Mouse (Mus musculus) CD8-positive naive resting alpha-beta T cell, adult 2 months (primary cell): ENCODE measurements around the gene Rexo1.

ENCODE experiments used
- DNase-seq, 2 experiments: peaks; one replicate each; pipeline ENCODE4 v3.0.0; 2022; ENCODE audit warnings: low read depth in 2 of 2, low spot score in 2 of 2

The Rexo1 gene

DNA sequence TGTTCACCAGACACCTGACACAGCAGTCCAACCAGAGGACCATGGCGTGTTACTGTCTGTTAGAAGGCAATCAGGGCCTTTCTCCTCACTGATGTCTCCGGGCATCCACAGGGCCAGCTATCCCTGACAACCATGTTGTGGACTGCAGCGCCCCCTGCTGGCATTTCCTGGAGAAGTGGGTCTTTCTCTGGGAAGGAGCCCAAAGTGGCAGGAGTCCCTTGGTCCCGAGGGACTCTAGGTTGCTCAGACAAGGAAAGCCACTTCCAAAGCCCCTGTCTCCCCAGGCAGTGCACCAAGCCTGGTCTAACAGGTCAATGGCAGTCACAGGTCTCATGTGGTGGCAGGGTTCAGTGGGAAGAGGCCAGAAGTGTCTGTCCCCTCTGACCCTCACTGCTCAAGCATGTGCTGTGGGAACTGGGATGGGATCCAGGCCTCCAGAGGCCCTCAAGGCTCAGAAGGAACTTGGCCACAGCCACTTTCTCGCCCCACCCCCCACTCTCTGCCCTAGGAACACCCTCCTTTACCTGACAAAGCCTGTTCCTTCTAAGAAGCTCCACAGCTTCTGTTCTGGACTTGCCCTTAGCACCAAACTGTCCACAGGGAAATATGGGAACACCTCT is 3.9 kb downstream of the Rexo1 start:
- peak; percentile 61 to 64 for DNase-seq

DNA sequence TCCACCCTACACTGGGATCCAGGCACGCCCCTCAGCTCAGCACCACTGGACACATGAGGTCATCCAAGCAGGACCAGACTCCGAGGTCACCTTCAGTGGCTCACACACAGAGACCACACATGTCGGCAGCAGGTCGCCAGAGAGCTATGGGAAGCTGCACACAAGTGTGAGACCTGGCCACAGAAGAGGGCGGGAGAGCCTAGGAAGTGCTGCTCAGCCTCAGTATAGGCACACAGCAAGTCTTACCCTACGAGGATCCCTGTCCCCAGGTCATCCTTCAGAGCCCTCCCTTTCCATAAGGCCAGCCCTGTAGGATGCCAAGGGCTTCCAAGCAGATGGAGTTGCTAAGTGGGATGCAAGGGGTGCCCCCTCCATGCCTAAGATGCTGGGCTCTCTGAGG is 7.4 kb downstream of the Rexo1 start:
- DNase-seq = no peak

DNA sequence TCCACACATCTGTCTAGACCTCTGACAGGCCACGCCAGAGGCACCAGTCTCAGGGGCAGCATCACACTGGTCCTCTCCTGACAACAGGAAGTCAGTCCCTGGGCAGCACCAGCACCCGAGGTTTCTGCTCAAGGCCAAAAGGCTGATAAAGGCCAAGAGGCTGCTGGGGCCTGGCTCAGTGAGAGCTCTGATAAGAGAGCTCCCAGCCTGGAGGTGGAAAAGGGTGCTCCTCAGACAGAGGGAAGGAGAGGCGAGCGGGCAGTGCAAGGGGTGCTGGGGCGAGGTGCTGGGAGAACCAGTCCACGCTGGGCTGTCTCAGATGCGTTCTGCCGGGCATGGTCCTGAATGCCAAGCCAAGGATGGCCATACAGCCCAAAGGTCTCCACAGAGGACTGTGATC is 7.8 kb downstream of the Rexo1 start:
- DNase-seq = no peak

DNA sequence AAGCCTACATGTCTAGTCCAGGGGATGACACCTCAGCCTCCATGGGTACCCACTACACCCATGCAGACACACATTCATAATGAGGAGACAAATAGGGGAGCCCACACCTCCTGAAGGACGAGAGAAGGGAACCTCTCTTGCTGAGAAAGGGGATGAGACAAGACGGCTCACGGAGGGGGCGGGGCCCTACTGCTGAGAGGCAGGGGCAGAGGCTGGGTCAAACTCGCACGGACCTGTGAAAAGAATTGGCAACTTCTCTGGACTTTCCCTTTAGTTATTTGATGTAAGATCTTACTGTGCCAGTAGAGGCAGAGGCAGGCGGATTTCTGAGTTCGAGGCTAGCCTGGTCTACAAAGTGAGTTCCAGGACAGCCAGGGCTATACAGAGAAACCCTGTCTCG is 9.0 kb downstream of the Rexo1 start:
- DNase-seq = no peak

DNA sequence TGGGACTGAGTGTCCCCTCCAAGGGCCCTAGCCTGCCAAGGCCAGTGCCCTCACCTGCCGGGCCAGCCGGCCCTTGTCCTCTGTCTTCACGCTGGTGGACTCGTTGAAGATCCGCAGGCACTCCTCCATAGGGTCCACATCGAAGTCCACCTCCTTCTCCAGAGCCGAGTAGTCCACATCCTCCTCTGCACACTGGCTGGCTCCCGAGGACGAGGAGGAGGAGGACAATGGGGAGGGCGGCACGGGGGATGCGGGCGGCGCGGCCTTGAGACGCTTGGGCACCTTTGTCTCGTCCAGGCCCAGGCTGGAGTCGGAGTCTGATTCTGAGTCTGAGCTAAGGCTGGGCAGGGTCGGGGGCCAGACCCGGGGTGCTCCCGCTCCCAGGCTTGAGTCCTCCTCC is 12.1 kb downstream of the Rexo1 start:
- no peak for DNase-seq

DNA sequence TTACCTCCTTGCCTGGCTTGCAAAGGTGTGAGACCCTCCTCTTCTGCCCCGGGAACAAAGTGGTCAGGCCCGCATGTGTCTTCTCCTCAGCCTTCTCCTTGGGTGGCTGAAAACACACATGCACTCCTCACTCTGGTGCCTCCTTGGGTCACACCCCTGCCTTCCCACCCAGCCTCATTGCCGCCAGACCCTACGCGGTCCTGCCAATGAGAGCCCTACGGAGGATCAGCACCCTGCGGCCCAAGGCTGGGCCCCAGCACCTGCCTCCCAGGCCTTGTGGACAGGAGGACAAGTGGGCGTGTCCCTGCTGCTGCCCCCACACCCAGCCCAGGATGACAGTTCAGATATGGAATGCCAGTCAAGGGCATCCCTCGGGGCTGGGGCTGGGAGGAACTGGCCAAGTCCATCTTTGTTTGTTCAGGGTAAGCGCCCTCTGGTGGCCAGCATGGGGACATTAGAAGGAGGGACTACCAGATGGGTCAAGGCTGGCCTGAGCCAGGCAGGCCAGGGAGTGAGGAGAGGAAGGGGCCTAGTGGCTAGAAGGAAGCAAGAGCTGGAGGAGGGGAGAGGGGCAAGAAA is 12.8 kb downstream of the Rexo1 start:
- peak in 1 of 2 experiments; percentile 22 for DNase-seq

DNA sequence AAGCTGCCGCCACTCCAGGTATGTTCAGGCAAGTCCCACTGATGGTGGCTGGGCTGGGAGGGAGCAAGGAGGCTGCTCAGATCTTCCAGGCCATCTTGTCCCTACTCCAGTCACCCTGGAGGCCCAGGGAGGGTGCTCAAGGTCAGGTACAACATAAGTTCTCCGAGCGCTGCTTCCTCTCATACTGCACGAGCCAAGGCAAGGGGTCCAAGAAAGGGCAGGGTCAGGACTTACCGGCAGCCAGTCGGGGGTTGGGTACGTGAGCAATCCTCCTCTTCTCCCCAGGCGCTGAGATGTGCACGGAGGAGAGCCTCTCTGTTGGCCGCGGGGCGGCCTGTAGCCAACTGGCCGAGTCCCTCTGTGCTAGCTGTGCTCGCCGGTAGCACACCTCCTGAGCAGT is 13.8 kb downstream of the Rexo1 start:
- no peak for DNase-seq

DNA sequence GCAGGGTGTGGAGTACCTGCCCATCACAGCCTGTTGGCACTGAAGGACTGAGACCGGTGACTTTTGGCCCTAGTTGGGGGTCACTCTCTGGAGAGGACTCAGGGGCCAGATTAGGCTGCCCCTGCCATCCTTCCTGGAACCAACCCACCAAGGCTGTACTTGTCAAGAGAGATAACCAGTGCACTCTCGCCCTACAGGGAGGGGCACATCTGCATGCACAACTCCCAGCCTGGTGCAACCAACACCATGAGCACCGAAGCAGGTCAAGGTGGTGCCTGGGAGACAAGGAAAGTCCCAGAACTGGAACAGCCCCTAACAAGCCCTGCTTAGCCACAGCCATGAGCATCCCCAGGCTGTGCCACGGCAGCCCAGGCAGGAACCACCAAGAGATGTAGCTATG is 14.4 kb downstream of the Rexo1 start:
- DNase-seq = no peak

DNA sequence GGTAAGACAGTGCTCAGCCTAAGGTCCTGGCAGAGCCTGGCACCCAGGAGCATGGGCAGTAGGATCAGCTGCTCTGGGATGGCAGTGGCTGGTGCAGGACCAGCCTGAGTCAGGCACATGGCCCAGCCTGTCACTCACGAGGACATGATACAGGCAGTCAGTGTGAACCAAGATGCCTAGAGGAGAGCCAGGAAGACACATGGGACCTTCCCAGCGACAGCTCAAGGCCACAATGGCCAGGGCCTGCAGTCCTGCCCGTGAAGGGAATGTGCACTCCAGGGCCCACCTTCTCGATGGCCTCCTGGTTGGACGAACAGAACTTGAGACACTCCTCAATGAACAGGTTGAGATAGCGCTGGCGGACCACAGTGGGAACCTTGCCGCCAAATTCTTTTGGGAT is 15.8 kb downstream of the Rexo1 start:
- no peak for DNase-seq

DNA sequence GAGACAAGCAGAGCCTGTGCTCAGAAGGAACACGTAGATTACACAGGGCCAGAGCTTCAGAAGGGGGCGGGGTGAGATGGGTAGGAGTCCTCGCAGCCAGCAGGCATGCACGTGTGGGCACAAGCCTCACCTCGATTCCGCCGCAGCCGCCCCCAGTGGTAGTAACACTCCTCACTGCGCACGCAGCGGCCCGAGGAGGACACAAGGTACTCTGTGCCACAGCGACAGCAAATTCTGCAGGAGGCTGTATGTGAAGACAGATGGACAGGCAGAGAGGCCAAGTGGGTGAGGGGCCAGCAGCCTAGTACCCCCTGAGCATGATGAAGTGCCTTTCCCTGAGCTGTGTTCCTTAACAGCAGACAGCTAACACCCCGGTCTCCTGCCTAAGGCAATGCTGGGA is 17.5 kb downstream of the Rexo1 start:
- no peak for DNase-seq

DNA sequence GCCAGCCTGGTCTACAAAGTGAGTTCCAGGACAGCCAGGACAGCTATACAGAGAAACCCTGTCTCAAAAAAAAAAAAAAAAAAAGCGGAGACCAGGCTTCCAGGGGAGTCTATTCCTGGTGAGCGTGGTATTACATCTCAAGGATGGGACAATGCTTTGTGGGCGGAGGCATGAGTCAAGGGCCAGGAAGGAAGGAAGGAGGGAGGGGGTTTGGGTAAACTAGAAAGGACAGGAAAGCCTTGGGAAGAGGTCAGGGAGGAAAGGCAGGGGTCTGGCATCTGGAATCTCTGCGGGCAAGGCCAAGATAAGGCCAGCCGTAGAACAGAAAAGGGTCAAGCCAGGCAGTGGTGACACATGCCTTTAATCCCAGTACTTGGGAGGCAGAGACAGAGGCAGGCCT is 21.9 kb downstream of the Rexo1 start:
- no peak for DNase-seq

DNA sequence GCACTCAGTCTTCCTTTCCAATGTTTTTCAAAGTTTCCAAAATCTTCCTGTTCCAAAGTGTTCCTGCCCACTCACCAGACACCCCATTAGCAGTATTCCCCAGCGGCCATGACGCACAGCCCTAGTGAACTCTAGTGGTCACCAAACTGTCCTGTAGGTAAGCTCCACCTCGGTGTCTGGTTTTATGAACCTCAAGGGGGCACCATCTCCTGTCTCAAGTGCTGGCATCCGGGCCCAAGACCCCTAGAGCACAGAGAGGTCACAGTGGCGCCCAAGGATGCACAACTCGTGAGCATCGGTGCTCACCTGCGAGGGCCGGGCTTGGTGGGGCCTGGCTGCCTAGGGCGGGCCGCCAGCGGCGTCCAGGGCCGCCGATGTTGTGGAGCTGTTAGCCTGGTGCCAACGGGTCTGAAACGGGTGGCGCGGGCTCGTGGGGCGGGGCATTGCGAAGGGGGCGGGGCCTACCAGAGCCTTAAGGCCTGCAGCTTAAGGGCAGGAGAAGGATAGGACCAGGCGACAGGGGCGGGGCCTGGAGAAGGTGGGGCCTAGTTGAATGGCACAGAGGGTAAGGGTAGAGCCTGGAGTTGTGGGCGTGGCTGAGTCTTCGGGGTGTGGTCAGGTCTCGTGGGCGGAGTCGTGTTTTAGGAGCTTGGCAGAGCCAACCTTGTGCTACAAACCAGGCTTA is 22.5 kb downstream of the Rexo1 start, which contains the start of gene Atp8b3:
Atp8b3 (minus strand) TSS at position 415 of the 685 bp plus-strand sequence.
- DNase-seq = peak; percentile 56 to 74

DNA sequence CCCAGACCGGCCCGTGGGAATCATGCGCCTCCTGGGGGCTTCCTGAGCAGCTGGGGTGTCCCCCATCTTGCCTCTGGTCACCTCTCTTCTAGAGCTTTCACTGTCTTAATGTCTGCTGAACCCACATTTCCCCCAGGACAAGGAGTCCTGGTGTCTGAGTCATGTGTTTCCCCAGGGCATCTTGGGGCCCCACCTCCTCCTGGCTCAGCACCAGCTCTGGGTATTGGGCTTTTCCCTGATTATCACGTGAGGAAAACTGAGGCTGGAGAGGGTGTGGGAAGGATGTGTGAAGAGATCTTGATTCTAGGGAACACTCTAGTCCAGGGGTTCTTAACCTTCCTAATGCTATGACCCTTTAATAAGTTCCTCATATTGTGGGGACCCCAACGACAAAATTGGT is 23.2 kb downstream of the Rexo1 start:
- no peak for DNase-seq

DNA sequence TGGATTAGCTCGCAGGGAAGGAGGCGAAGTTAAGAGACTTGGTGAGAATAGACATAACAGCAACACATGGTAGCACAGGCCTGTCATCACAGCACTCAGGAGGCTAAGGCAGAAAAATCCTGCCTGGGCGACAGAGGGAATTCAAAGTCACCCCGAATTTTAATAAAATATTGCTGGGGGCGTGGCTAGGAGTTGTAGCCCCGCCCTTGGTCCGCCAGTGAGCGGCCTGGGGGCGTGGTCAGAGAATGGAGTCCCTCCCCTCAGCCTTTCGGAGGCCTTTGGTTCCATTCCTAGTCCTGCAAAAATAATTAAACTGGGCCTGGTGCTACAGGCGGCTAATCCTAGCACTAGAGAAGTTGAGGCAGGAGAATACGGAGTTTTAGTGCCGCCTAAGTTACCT is 25.6 kb downstream of the Rexo1 start:
- no peak for DNase-seq

DNA sequence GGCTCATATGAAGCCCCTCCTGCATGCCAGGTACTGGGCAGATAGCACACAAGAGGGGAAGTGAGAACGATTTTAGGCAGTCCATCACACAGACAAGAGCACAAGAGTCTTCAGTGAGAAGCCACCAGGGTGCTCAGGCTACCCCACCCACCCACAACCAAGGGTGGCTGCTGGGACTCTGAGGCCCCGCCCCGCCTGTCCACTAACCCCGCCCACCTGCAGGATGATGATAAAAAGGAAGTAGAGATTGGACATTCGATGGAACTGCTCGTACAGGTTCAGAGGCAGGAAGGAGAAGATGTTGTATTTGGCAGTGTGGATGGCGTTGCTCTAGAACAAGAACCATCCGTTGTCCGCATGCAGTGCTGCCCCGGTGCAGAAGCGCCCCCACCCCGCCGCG is 26.3 kb downstream of the Rexo1 start:
- DNase-seq = peak in 1 of 2 experiments; percentile 14

DNA sequence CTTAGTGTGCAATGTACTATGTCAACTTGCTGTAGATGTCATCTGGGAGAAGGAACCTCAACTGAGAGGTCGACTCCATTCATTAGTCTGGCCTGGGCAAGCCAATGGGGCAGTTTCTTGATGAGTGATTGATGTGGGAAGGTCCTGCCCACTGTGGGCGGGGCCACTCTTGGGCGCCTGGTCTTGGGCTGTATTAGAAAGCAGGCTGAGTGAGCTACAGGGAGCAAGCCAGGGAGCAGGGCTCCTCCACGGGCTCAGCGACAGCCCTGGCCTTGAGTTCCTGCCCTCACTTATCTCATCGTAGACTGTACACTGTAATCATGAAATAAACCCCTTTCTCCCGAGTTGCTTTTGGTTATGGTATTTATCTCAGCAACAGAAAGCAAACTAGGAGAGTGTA is 27.7 kb downstream of the Rexo1 start:
- DNase-seq = no peak

DNA sequence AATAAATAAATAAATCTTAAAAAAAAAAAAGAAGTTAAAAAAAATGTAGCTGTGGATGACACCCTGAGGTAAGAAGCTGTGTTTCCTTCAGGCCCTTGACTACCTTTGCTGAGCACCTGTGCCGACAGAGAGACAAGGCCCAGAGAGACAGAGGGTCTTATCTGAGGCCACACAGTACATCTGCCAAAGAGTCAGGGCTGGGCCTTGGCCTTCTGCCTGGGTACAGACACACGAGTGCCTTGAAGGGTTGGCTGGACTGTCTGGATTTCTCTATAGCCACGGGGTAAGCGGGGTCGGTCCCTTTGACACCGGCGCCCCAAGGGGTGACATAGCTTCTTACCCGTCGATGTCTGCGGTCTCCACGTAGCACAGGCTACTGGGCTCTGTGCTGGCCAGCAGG is 28.6 kb downstream of the Rexo1 start:
- no peak for DNase-seq

DNA sequence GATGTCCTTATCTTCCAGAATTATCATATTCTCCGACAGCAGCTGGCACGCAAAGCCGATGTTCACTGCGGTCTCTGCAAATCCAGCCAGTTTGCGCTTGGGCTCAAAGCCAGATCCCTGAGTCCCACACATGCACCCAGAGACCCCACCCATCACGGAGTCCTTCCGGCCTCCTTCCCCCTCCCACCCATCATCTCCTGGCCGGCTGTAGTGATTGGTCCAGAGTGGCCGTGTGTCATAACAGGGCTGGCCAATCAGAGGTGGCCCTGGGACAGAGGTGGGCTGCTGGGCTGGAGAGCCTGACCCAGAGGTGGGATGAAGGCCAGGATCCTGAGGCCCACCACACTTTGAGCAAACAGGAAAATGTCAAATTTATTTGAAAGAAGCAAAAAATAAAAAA is 35.2 kb downstream of the Rexo1 start:
- DNase-seq = no peak

DNA sequence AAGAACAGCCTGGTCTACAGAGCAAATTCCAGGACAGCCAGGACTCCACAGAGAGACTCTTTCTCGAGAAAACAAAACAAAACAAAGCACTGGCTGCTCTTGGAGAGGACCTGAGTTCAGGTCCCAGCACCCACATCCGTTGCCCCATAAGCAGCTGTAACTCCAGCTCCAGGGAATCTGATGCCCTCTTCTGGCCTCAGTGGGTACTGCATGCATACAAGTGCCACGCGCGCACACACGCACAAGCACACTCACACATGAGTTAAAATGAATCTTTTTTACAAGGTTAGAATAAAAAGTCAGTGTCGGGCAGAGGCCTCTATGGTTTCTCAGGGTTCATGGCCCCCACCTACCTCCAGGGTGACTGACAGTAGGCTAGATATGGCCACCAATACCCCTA is 38.1 kb downstream of the Rexo1 start:
- DNase-seq = peak in 1 of 2 experiments; percentile 37

DNA sequence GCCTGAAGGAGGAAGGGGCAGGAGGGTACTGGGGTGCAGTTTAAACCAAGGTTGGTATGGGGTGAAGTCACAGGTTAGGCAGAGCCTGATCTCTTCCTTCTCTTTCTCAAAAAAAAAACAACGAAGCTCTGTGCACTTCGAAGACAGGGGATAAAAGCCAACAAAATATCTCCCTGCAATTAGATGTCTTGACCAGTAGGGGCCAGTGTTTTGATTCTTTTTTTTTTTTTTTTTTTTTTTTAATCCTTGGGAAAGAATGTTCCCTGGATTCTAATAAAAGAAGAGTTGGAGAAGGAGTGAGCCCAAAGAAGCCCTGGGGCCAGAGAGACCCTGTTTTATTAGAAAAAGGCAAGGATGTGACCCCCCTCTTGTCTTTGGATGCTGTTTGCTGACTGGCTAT is 42.1 kb downstream of the Rexo1 start:
- no peak for DNase-seq

DNA sequence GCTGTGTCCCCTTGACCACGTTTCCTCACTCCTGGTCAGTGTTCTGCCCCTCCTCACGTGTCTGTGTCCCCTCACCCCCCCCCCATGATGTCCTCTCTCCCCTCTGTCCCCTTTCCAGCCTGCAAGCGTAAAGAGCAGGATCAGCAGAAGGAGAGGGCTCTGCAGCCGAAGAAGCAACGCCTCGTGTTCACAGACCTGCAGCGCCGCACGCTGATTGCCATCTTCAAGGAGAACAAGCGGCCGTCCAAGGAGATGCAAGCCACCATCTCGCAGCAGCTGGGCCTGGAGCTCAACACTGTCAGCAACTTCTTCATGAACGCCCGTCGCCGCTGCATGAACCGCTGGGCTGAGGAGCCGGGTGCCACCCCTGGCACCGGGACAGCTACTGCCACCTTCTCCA is 47.6 kb downstream of the Rexo1 start:
- no peak for DNase-seq

DNA sequence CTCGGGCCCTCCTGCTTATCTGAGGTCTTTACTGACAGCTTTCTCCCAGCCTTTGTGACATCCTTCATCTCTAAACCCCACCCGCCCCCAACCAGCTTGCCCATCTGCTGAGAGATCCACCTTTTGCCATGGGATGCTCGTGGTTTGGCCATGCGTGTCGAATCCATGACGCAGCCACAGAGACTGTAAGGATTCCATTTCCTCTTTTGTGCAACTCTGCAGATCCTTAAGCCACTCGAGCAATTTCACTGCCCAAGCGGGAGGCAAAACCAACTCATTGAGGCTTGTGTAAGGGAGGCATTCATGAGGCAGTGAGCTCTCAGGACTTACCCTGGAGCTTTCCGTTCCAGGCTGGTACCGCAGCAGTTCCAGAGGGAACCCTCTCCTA is 51.1 kb downstream of the Rexo1 start:
- DNase-seq = no peak
